Mouse (Mus musculus) C2C12 (cell line): ENCODE measurements at regions not wholly inside any gene's neighbourhood (a gene's known extent, or its start where the extent isn't known, plus 50 kb on each side); places are given as distances from the start of the nearest gene placed in this dataset.

Experiments
- CEBPB ChIP-seq: IDR thresholded peaks from one replicate; pipeline ENCODE4 v1.6.1; 2011; ENCODE audit warnings: low read depth, mild to moderate bottlenecking, control low read depth, moderate library complexity
- CTCF ChIP-seq: IDR thresholded peaks from one replicate; pipeline ENCODE4 v1.5.1; 2011; ENCODE audit not compliant: control insufficient read depth, insufficient read depth, insufficient read length
- FOSL1 ChIP-seq: IDR thresholded peaks from one replicate; pipeline ENCODE4 v1.8.0; 2011; ENCODE audit warnings: mild to moderate bottlenecking, low read length; ENCODE audit not compliant: poor library complexity, insufficient read depth, severe bottlenecking
- MAX ChIP-seq: IDR thresholded peaks from one replicate; pipeline ENCODE4 v1.6.1; 2011; ENCODE audit warnings: mild to moderate bottlenecking, control low read depth
- MYOD1 ChIP-seq: IDR thresholded peaks from one replicate; pipeline ENCODE4 v1.6.1; 2011; ENCODE audit warnings: low read depth; ENCODE audit not compliant: control insufficient read depth, insufficient read length
- MYOG ChIP-seq: IDR thresholded peaks from one replicate; pipeline ENCODE4 v1.6.1; 2011; ENCODE audit not compliant: control insufficient read depth, insufficient read length; ENCODE audit errors: extremely low read depth
- USF1 ChIP-seq: IDR thresholded peaks from one replicate; pipeline ENCODE4 v1.6.1; 2011; ENCODE audit warnings: low read depth, mild to moderate bottlenecking, control low read depth, moderate library complexity

DNA sequence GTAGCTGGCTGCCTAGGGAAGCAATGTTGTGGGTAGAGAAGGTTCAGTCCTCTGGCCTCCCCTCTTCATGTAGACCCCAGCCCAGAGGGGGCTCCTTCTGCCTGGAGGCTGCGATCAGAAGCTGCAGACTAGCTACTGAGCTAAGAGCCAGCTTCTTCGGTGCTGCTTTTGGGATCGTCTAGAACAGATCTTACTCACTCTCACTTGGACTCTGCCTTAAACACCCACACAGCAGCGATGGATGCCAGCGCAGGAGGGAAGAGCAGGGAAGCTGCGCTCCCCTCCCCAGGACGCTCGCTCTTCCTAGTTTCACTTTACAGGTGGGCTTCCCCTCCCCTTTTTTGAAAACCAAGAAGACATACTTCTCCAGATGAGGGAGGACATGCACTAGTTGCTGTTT lies 66.0 kb upstream of the Arhgap21 start:
- no peak for TF ChIP-seq USF1
- no peak for TF ChIP-seq CTCF
- TF ChIP-seq MAX: no peak
- no peak for TF ChIP-seq MYOG
- no peak for TF ChIP-seq CEBPB
- no peak for TF ChIP-seq MYOD1
- no peak for TF ChIP-seq FOSL1
